Comparison of ENCODE assay signal across 16 mouse cellular contexts in the genomic region with DNA sequence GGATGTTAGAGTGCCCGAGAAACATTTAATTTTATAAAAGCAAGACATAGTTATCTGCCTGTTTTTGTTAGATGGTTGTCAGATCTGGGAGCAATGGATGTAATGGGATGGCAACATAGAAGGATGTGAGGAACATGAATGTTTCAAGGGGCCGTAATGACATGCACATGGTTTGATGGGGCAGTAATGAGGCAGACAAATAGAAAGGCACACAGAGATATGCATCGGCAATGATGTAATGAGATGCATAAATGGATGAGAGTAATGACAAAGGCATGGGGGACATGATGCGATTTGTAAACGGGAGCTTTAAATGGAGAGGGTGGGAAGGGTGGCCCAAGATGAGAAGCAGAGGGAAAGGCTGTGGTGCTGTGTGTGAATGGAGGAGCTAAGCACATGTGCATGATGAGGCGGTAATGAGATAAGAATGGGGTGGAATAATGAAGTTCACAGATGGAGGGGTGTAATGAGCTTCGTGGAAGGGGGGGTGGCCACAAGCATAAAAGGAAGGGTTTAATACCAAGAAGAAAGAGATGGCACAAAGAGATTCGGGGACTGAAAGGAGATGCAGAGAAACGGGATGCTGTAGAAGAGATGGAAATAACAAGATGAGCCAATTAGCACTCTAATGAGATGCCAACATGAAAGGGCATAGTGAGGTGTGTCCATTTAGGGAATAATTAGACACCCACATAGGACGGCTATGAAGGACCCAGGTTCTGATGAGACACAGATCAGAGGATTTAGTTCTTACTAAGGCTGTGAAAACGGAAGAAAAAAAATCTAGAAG.
DNase-seq lines count a peak whose midpoint lies in the region; ATAC-seq and TF ChIP-seq lines count a peak whose summit lies in the region.
"Had no signal": no experiment of that assay in that cellular context is flagged by ENCODE, and none has a peak within 500 bp of the region (broad histone marks: within the 10 kb centered on the region; RNA-seq: fewer than 3 reads in every experiment).

No protein-coding gene starts in this region.

- no peaks in the 10 kb centered on the region for H3K9me3 ChIP-seq in forebrain, embryonic 13.5 days (replicated peaks)
- no peaks in the 10 kb centered on the region for H3K9me3 ChIP-seq in hindbrain, embryonic 12.5 days (replicated peaks)
- H3K9me3 ChIP-seq in midbrain, embryonic 12.5 days: no peaks in the 10 kb centered on the region; the same call in 1 of the 2 replicates
- no peaks in the 10 kb centered on the region for H3K9me3 ChIP-seq in neural tube, embryonic 14.5 days (ENCODE audit: control insufficient read depth, low read length)
- H3K9me3 ChIP-seq: embryonic facial prominence, embryonic 13.5 days; G1E; heart, embryonic 15.5 days; limb, embryonic 13.5 days had no signal

- TF ChIP-seq POLR2A in cerebellum, adult 2 months (IDR thresholded peaks at IDR 0.05; ENCODE audit: borderline replicate concordance, insufficient read depth, low read length): no peak

- DNase-seq in cerebellum, adult 18-20 months: no peak
- no peak for DNase-seq in adrenal gland, adult 8-10 months
- no peak for DNase-seq in cerebellum, adult 2 months
- DNase-seq: heart, adult 18-20 months; kidney, adult 18-20 months; kidney, postnatal 10 days had no signal

- no peak overlapping the region for H3K4me3 ChIP-seq in forebrain, embryonic 13.5 days
- H3K4me3 ChIP-seq in hindbrain, embryonic 12.5 days: no peak overlapping the region
- H3K4me3 ChIP-seq in midbrain, embryonic 12.5 days: no peak overlapping the region
- H3K4me3 ChIP-seq in neural tube, embryonic 14.5 days (ENCODE audit: low read depth, low read length): no peak overlapping the region
- no peak overlapping the region for H3K4me3 ChIP-seq in cerebellum, adult 2 months (replicated peaks; ENCODE audit: insufficient read depth, low read depth, low read length)
- H3K4me3 ChIP-seq: embryonic facial prominence, embryonic 13.5 days; heart, embryonic 15.5 days; limb, embryonic 13.5 days had no signal

- peak overlapping the region; percentile 83 for H3K27ac ChIP-seq in forebrain, embryonic 13.5 days
- peak overlapping the region; percentile 71 for H3K27ac ChIP-seq in hindbrain, embryonic 12.5 days
- H3K27ac ChIP-seq in midbrain, embryonic 12.5 days (replicated peaks): peak overlapping the region; percentile 65
- no peak overlapping the region for H3K27ac ChIP-seq in neural tube, embryonic 14.5 days (ENCODE audit: low read depth, low read length)
- H3K27ac ChIP-seq in cerebellum, adult 2 months (ENCODE audit: insufficient read depth, low read length): no peak overlapping the region
- H3K27ac ChIP-seq: embryonic facial prominence, embryonic 13.5 days; heart, embryonic 15.5 days; limb, embryonic 13.5 days; liver, embryonic 14.5 days had no signal

- H3K36me3 ChIP-seq in forebrain, embryonic 13.5 days (ENCODE audit: poor library complexity, severe bottlenecking): no peaks in the 10 kb centered on the region
- H3K36me3 ChIP-seq in hindbrain, embryonic 12.5 days: no peaks in the 10 kb centered on the region
- no peaks in the 10 kb centered on the region for H3K36me3 ChIP-seq in midbrain, embryonic 12.5 days
- no peaks in the 10 kb centered on the region for H3K36me3 ChIP-seq in neural tube, embryonic 14.5 days (ENCODE audit: control insufficient read depth, insufficient read depth, low read length)
- H3K36me3 ChIP-seq: embryonic facial prominence, embryonic 13.5 days; G1E; heart, embryonic 15.5 days; limb, embryonic 13.5 days had no signal

- ATAC-seq in forebrain, embryonic 13.5 days: peak; percentile 96
- peak; percentile 95 for ATAC-seq in hindbrain, embryonic 12.5 days (ENCODE audit: low FRiP score)
- ATAC-seq in midbrain, embryonic 12.5 days (ENCODE audit: low FRiP score, low read depth): peak; percentile 93
- peak; percentile 89 for ATAC-seq in neural tube, embryonic 14.5 days (ENCODE audit: low read depth)
- ATAC-seq in CD4-positive, CD25-positive, alpha-beta regulatory T cell, adult 4 months: no peak

- H3K9ac ChIP-seq in forebrain, embryonic 13.5 days: no peak overlapping the region
- no peak overlapping the region for H3K9ac ChIP-seq in hindbrain, embryonic 12.5 days
- H3K9ac ChIP-seq in midbrain, embryonic 12.5 days (replicated peaks): no peak overlapping the region
- H3K9ac ChIP-seq in neural tube, embryonic 14.5 days (replicated peaks; ENCODE audit: low read depth, low read length): no peak overlapping the region
- H3K9ac ChIP-seq: embryonic facial prominence, embryonic 13.5 days; heart, embryonic 15.5 days; limb, embryonic 13.5 days; liver, embryonic 14.5 days had no signal

- WGBS in forebrain, embryonic 13.5 days: 17% methylated on average over 11 of the region's 11 CpGs
- WGBS in hindbrain, embryonic 12.5 days: 63% methylated on average over 11 of the region's 11 CpGs
- WGBS in midbrain, embryonic 12.5 days: 48% methylated on average over 11 of the region's 11 CpGs
- 56% methylated on average over 11 of the region's 11 CpGs for WGBS in neural tube, embryonic 14.5 days
- WGBS in cerebellum, adult 2 months: 88% methylated on average over 11 of the region's 11 CpGs

- peak overlapping the region; percentile 19; the same call in 1 of the 2 replicates for H3K4me2 ChIP-seq in forebrain, embryonic 13.5 days
- H3K4me2 ChIP-seq in hindbrain, embryonic 12.5 days (replicated peaks): no peak overlapping the region
- H3K4me2 ChIP-seq in midbrain, embryonic 12.5 days (replicated peaks): no peak overlapping the region
- no peak overlapping the region for H3K4me2 ChIP-seq in neural tube, embryonic 14.5 days (ENCODE audit: low read depth, low read length)
- H3K4me2 ChIP-seq: embryonic facial prominence, embryonic 13.5 days; heart, embryonic 15.5 days; limb, embryonic 13.5 days had no signal

- H3K4me1 ChIP-seq in forebrain, embryonic 13.5 days: peaks cover 17% of the 10 kb centered on the region
- H3K4me1 ChIP-seq in hindbrain, embryonic 12.5 days: no peaks in the 10 kb centered on the region
- peaks cover 12% of the 10 kb centered on the region for H3K4me1 ChIP-seq in midbrain, embryonic 12.5 days
- no peaks in the 10 kb centered on the region for H3K4me1 ChIP-seq in neural tube, embryonic 14.5 days (ENCODE audit: control insufficient read depth, insufficient read depth, low read length)
- H3K4me1 ChIP-seq in cerebellum, adult 2 months (ENCODE audit: control insufficient read depth, insufficient read depth, low read length): no peaks in the 10 kb centered on the region
- H3K4me1 ChIP-seq: heart, embryonic 15.5 days had no signal

- H3K27me3 ChIP-seq in forebrain, embryonic 13.5 days: no peaks in the 10 kb centered on the region
- H3K27me3 ChIP-seq in hindbrain, embryonic 12.5 days: no peaks in the 10 kb centered on the region
- H3K27me3 ChIP-seq in midbrain, embryonic 12.5 days: no peaks in the 10 kb centered on the region
- H3K27me3 ChIP-seq in neural tube, embryonic 14.5 days (ENCODE audit: control insufficient read depth, insufficient read depth, low read length): no peaks in the 10 kb centered on the region
- no peaks in the 10 kb centered on the region for H3K27me3 ChIP-seq in cerebellum, adult 2 months (ENCODE audit: control insufficient read depth, insufficient read depth, low read length)
- H3K27me3 ChIP-seq: embryonic facial prominence, embryonic 13.5 days; heart, embryonic 15.5 days; limb, embryonic 13.5 days had no signal

- no peak for TF ChIP-seq CTCF in cerebellum, adult 2 months (IDR thresholded peaks at IDR 0.05; ENCODE audit: borderline replicate concordance, insufficient read depth, low read depth, low read length)

Comparison
In these comparisons a context has a peak if more than half of its experiments do, and no peak if none do; other contexts are left out.
1. H3K27ac ChIP-seq: peak in forebrain, embryonic 13.5 days (single experiment), hindbrain, embryonic 12.5 days (single experiment) and midbrain, embryonic 12.5 days (single experiment); none in neural tube, embryonic 14.5 days (single experiment) and cerebellum, adult 2 months (single experiment).